Mouse (Mus musculus) adrenal gland, postnatal 10 days (tissue): ENCODE results near the gene Hsd17b1. TPM values are rescaled to one million over a fixed set of nuclear protein-coding genes. Genes with fewer than 3 reads are reported as not detected.

Experiments used
- DNase-seq: peaks from one replicate; pipeline ENCODE4 v3.0.0; 2021; ENCODE audit warnings: mixed read lengths
- microRNA-seq: library from miRNA; unstranded; fragments of <30 nt; microRNA quantifications from one replicate; pipeline ENCODE4 v1.2.0, GENCODE M21; 2021
- total RNA-seq, 2 experiments: library from RNA; stranded (reverse); gene quantifications; 2 replicates each; pipeline ENCODE4 v1.2.3; 2021

The Hsd17b1 gene
- total RNA-seq, 2 experiments from 2014 or later, result 0.45 to 0.67 TPM

- DNase-seq, result peak; percentile 40
Measured at GRCm38 (mm10) chr11:101128996-101129577, 50.9 kb downstream of the Hsd17b1 start.

Small RNA genes lying within 50 kb of the gene (microRNA-seq; reads per million reads assigned to microRNA genes)
- not detected for gene Mir6928

Other genes with a start within 250 kb of the Hsd17b1 start
- 10 to 100 TPM; 60.7 to 72.7 TPM for gene Stat5b, start 227.7 kb upstream of the Hsd17b1 start, total RNA-seq
- 10 to 100 TPM; 37.1 to 52.7 TPM for gene Stat5a, start 219.1 kb upstream of the Hsd17b1 start, total RNA-seq
- 10 to 100 TPM; 68.2 to 75.6 TPM for gene Stat3, start 138.9 kb upstream of the Hsd17b1 start, total RNA-seq
- 100 to 1,000 TPM; 327 to 368 TPM for gene Cavin1, start 107.5 kb upstream of the Hsd17b1 start, total RNA-seq
- gene Atp6v0a1, start 69.0 kb upstream of the Hsd17b1 start, total RNA-seq, result 10 to 100 TPM; 93.4 to 95.8 TPM
- gene Naglu, start 8.4 kb upstream of the Hsd17b1 start, total RNA-seq, result 10 to 100 TPM; 27.3 to 28.2 TPM
- gene Coasy, start 4.2 kb downstream of the Hsd17b1 start, total RNA-seq, result 100 to 1,000 TPM in 1 of 2 experiments, 10 to 100 TPM in 1; 98.0 to 102 TPM
- 10 to 100 TPM; 32.9 to 35.0 TPM for gene Mlx, start 8.9 kb downstream of the Hsd17b1 start, total RNA-seq
- 1 to 10 TPM; 6.6 to 7.1 TPM for gene Psmc3ip, start 17.0 kb downstream of the Hsd17b1 start, total RNA-seq
- 10 to 100 TPM; 50.8 to 53.2 TPM for gene Retreg3, start 41.5 kb downstream of the Hsd17b1 start, total RNA-seq
- 10 to 100 TPM; 42.6 to 44.6 TPM for gene Tubg1, start 41.5 kb downstream of the Hsd17b1 start, total RNA-seq
- 1 to 10 TPM; 6.9 to 7.2 TPM for gene Tubg2, start 77.5 kb downstream of the Hsd17b1 start, total RNA-seq
- gene Cntnap1, start 92.1 kb downstream of the Hsd17b1 start, total RNA-seq, result 10 to 100 TPM; 12.1 to 15.9 TPM
- 10 to 100 TPM; 26.2 to 40.8 TPM for gene Plekhh3, start 92.9 kb downstream of the Hsd17b1 start, total RNA-seq
- gene Ccr10, start 97.0 kb downstream of the Hsd17b1 start, total RNA-seq, result under 1 TPM; 0.78 to 1.00 TPM
- 10 to 100 TPM; 27.9 to 37.9 TPM for gene Ezh1, start 148.1 kb downstream of the Hsd17b1 start, total RNA-seq
- gene Ramp2, start 167.6 kb downstream of the Hsd17b1 start, total RNA-seq, result 100 to 1,000 TPM; 101 to 116 TPM
- 100 to 1,000 TPM; 109 to 112 TPM for gene Vps25, start 175.3 kb downstream of the Hsd17b1 start, total RNA-seq
- gene Wnk4, start 182.2 kb downstream of the Hsd17b1 start, total RNA-seq, result 1 to 10 TPM; 2.5 to 3.6 TPM
- gene Cntd1, start 200.6 kb downstream of the Hsd17b1 start, total RNA-seq, result 1 to 10 TPM in 1 of 2 experiments, under 1 TPM in 1; 0.63 to 1.4 TPM
- gene Coa3, start 200.7 kb downstream of the Hsd17b1 start, total RNA-seq, result 10 to 100 TPM; 79.8 to 84.3 TPM
- 100 to 1,000 TPM; 132 to 133 TPM for gene Becn1, start 223.9 kb downstream of the Hsd17b1 start, total RNA-seq
- gene Psme3, start 237.8 kb downstream of the Hsd17b1 start, total RNA-seq, result 100 to 1,000 TPM; 125 to 132 TPM
- gene Aoc2, start 246.7 kb downstream of the Hsd17b1 start, total RNA-seq, result 1 to 10 TPM; 6.0 to 9.0 TPM